Mouse (Mus musculus) left cerebral cortex, adult 8-10 months (tissue): ENCODE measurements around the gene Smad3. TPM values are rescaled to one million over a fixed set of nuclear protein-coding genes. Genes with fewer than 3 reads are reported as not detected.

Source experiments
- DNase-seq, 2 experiments: peaks; one replicate each; pipeline ENCODE4 v3.0.0; 2022; ENCODE audit warnings: low spot score in 2 of 2
- total RNA-seq, 4 experiments: library from RNA; stranded (reverse); gene quantifications; 2 replicates each; pipeline ENCODE4 v1.2.4; 2022

Gene Smad3
- total RNA-seq, 4 experiments from 2014 or later = 52.3 to 57.3 (median 56.8) TPM

- no peak for DNase-seq
These were observed 17.2 kb upstream of the Smad3 start for GRCm38 (mm10) chr9:63774854-63775483.

GRCm38 (mm10) chr9:63772452-63772851, 14.7 kb upstream of the Smad3 start:
- no peak for DNase-seq

GRCm38 (mm10) chr9:63771676-63772075, 13.9 kb upstream of the Smad3 start:
- DNase-seq = no peak

GRCm38 (mm10) chr9:63761367-63762094, 3.7 kb upstream of the Smad3 start:
- DNase-seq = no peak

- no peak for DNase-seq
These were observed 3.0 kb upstream of the Smad3 start for GRCm38 (mm10) chr9:63760783-63761182.

- DNase-seq = no peak
These were observed 2.4 kb upstream of the Smad3 start for GRCm38 (mm10) chr9:63759973-63760722.

GRCm38 (mm10) chr9:63758641-63759391, 1.0 kb upstream of the Smad3 start:
- no peak for DNase-seq

- no peak for DNase-seq
These were observed 377 bp downstream of the Smad3 start for GRCm38 (mm10) chr9:63757462-63757772.

- DNase-seq = peak; percentile 64 to 72
These were observed 973 bp downstream of the Smad3 start for GRCm38 (mm10) chr9:63756581-63757461.

GRCm38 (mm10) chr9:63755671-63756543, 1.9 kb downstream of the Smad3 start:
- no peak for DNase-seq

GRCm38 (mm10) chr9:63754556-63755510, 3.0 kb downstream of the Smad3 start:
- no peak for DNase-seq

- DNase-seq = no peak
These were observed 3.8 kb downstream of the Smad3 start for GRCm38 (mm10) chr9:63754039-63754438.

GRCm38 (mm10) chr9:63753359-63753758, 4.4 kb downstream of the Smad3 start:
- DNase-seq = no peak

- DNase-seq = no peak
These were observed 5.2 kb downstream of the Smad3 start for GRCm38 (mm10) chr9:63752576-63752975.

GRCm38 (mm10) chr9:63751325-63751724, 6.5 kb downstream of the Smad3 start:
- no peak for DNase-seq

- DNase-seq = no peak
These were observed 7.3 kb downstream of the Smad3 start for GRCm38 (mm10) chr9:63750360-63750974.

- DNase-seq = no peak
These were observed 8.4 kb downstream of the Smad3 start for GRCm38 (mm10) chr9:63749296-63749915.
